Mouse (Mus musculus) adrenal gland, adult 10 weeks (tissue): ENCODE data around the gene Acot3. TPM values are rescaled to one million over a fixed set of nuclear protein-coding genes. Genes with fewer than 3 reads are reported as not detected.

Experiments
- polyA plus RNA-seq: library from polyadenylated mRNA; stranded (reverse); fragments of 350-450 nt; fragmentation: Illumina TruSeq; extraction: RNeasy Lipid Tissue Mini Kit (QIAGEN cat#74804); gene quantifications from one replicate; pipeline ENCODE4 v1.2.3, GENCODE M21; 2014; ENCODE audit warnings: low read depth, low replicate concordance

Gene Acot3
- polyA plus RNA-seq: 0.58 TPM

DNA sequence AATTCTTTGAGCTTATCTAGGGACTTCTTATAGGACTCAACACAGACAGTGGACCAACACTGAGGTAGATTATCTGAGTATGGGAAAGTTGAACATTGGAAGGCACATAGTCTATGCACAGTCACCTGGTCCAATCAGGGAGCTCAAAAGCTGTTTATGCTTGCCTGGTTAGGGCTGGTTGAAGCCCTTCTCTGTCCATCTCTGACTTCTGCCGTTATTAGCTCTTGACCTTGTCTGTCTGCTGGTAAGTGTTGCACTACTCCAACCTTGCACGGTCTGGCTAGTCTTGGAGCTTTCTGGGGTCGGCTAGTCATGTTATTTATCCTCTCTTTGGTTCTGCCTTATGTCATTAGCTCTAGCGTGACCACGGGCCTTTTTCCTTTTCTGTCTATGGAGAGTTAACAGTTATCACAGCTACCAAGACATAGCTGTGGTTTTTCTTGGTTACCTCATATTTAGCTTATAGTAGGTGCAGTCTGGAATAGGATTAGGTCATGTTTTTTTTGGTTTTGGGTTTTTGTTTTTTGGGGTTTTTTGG is at the start of gene Acot3:
Gene Acot3 (plus strand): TSS at position 208 of the 538 bp plus-strand sequence.

DNA sequence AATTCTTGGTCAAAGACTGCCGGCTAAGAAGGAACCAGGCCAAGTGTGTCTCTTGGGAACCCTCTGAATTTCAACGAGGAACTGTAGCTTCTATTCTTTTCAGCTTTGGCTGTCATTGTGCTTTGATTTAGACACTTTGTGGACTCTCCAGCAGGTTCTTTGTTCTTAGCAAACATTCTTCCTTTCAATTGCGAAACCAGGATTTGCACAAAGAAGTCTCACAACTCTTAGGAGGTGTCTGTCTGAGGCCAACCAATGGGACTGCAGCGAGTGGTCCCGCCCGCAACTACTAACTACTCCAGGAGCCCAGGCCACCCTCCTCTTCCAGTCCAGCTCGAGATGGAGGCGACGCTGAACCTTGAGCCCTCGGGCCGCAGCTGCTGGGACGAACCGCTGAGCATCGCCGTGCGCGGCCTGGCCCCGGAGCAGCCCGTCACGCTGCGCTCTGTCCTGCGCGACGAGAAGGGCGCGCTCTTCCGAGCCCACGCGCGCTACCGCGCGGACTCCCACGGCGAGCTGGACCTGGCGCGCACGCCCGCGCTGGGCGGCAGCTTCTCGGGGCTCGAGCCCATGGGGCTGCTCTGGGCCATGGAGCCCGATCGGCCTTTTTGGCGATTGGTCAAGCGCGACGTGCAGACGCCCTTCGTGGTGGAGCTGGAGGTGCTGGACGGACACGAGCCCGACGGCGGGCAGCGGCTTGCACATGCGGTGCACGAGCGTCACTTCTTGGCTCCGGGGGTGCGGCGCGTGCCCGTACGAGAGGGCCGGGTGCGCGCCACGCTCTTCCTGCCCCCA is 42.6 kb upstream of the Acot3 start, which contains the start of gene Acot1:
Gene Acot1 (plus strand): TSS at position 320 of the 795 bp plus-strand sequence.

DNA sequence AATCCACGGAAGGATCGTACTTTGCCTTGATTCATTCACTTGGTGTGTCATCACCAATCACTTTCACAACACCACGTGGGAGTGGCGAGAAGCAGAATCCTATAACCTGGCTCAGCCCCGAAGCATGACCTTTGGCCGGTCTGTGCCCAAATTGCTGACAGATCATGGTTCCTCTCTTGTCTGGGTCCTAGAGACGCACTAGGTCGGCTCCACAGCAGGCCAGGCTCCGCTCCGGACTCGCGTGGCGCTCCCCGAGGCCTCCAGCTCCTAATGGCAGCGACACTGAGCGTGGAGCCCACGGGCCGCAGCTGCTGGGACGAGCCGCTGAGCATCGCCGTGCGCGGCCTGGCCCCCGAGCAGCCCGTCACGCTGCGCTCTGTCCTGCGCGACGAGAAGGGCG is 13.7 kb upstream of the Acot3 start, which contains the start of gene Acot4:
Gene Acot4 (plus strand): TSS at position 139 of the 400 bp plus-strand sequence.

DNA sequence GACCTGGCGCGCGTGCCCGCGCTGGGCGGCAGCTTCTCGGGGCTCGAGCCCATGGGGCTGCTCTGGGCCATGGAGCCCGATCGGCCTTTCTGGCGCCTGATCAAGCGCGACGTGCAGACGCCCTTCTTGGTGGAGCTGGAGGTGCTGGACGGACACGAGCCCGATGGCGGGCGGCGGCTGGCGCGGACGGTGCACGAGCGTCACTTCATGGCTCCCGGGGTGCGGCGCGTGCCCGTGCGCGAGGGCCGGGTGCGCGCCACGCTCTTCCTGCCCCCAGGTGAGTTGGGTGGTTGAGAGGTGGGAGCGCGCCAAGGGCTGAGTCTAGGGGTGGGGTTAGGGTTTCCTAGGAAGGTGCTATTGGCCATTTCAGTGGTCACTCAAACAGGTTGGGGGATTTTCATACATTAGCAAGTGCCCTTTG is 13.2 kb upstream of the Acot3 start, which contains the start of gene Gm49366:
Gene Gm49366 (plus strand): TSS at position 245 of the 421 bp plus-strand sequence.

DNA sequence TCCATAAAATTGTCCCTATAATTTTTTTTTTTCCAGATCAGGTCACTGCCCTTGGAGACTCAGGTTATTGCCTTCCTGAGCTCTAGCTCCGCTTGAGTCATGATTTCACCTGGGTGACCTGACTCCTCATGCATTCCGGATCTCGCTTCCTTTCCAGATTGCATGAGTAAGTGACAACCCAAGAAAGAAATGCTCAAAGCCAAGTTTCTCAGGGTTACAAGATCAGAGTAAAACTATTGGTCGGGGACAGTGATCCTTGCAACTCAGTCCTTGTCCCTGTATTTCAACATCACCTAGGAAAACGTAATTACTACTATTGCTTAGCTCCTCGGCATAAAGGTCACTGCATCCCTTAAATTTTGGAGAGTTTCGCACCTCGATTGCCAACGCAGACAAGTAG is 17.0 kb downstream of the Acot3 start, which contains the start of gene Acot5:
Gene Acot5 (plus strand): TSS at position 340 of the 400 bp plus-strand sequence.

DNA sequence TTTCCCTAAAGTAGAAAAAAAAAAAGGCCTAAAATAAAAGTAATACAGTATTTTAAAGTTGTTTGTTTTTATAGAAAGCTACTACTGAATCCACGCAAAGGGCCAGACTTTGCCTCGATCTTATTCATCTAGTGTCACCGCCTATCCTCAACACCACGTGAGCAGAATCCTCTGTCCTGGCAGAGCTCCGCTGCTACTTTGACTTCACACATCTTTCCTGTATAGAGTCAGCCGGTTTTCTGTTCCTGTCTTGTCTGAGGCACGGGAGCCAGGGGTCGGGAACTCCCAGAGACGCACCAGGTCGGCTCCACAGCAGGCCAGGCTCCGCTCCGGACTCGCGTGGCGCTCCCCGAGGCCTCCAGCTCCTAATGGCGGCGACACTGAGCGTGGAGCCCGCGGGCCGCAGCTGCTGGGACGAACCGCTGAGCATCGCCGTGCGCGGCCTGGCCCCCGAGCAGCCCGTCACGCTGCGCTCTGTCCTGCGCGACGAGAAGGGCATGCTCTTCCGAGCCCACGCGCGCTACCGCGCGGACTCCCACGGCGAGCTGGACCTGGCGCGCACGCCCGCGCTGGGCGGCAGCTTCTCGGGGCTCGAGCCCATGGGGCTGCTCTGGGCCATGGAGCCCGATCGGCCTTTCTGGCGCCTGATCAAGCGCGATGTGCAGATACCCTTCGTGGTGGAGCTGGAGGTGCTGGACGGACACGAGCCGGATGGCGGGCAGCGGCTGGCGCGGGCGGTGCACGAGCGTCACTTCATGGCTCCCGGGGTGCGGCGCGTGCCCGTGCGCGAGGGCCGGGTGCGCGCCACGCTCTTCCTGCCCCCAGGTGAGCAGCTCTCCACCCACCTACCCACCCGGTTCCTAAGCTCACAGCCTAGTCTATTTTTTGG is 48.9 kb downstream of the Acot3 start, which contains the start of gene Acot6:
Gene Acot6 (plus strand): TSS at position 51 of the 889 bp plus-strand sequence.

Other genes with a start within 250 kb of the Acot3 start
- gene Numb, start 130.2 kb upstream of the Acot3 start, polyA plus RNA-seq: 24.2 TPM
- 1.7 TPM for gene Riox1, start 101.5 kb upstream of the Acot3 start, polyA plus RNA-seq
- not detected for gene Heatr4, start 67.3 kb upstream of the Acot3 start, polyA plus RNA-seq
- 3.1 TPM for gene Acot2, start 64.3 kb upstream of the Acot3 start, polyA plus RNA-seq
- 7.6 TPM for gene Acot1, start 42.7 kb upstream of the Acot3 start, polyA plus RNA-seq
- 2.8 TPM for gene Acot4, start 13.8 kb upstream of the Acot3 start, polyA plus RNA-seq
- gene Gm49366, start 13.2 kb upstream of the Acot3 start, polyA plus RNA-seq: not detected
- not detected for gene Acot5, start 17.2 kb downstream of the Acot3 start, polyA plus RNA-seq
- 16.6 TPM for gene Acot6, start 48.5 kb downstream of the Acot3 start, polyA plus RNA-seq
- gene Dnal1, start 62.2 kb downstream of the Acot3 start, polyA plus RNA-seq: 34.3 TPM
- not detected for gene Pnma1, start 96.3 kb downstream of the Acot3 start, polyA plus RNA-seq
- 10.8 TPM for gene Elmsan1, start 166.7 kb downstream of the Acot3 start, polyA plus RNA-seq
- 111 TPM for gene Ptgr2, start 233.1 kb downstream of the Acot3 start, polyA plus RNA-seq